Mouse (Mus musculus) kidney, adult 11 months (tissue): ENCODE data around the gene Ndrg3.
A peak's percentile ranks its signal among the peaks of the same experiment; 100 is the strongest.
"Not testable (repeated sequence)": the region's sequence is repeated elsewhere in the genome, so short reads cannot be mapped to it uniquely, and the experiment has no call there.

ENCODE experiments used
- DNase-seq: peaks from one replicate; pipeline ENCODE4 v3.0.0; 2022

The Ndrg3 gene

GRCm38 (mm10) chr2:156996576-156996975 is 4.7 kb upstream of the Ndrg3 start:
- peak; percentile 53 for DNase-seq

GRCm38 (mm10) chr2:156990727-156991431 is 977 bp downstream of the Ndrg3 start:
- peak; percentile 29 for DNase-seq

GRCm38 (mm10) chr2:156987316-156987715 is 4.5 kb downstream of the Ndrg3 start:
- no peak for DNase-seq

- DNase-seq: no peak
Observed at GRCm38 (mm10) chr2:156982864-156983263, 9.0 kb downstream of the Ndrg3 start.

GRCm38 (mm10) chr2:156981291-156981690 is 10.6 kb downstream of the Ndrg3 start:
- DNase-seq: no peak

GRCm38 (mm10) chr2:156980059-156980458 is 11.8 kb downstream of the Ndrg3 start:
- no peak for DNase-seq

- no peak for DNase-seq
Observed at GRCm38 (mm10) chr2:156976711-156977110, 15.1 kb downstream of the Ndrg3 start.

GRCm38 (mm10) chr2:156974967-156975366 is 16.9 kb downstream of the Ndrg3 start:
- DNase-seq: no peak

GRCm38 (mm10) chr2:156973316-156974100 is 18.3 kb downstream of the Ndrg3 start:
- no peak for DNase-seq

- DNase-seq: no peak
Observed at GRCm38 (mm10) chr2:156970253-156970652, 21.6 kb downstream of the Ndrg3 start.

- DNase-seq: no peak
Observed at GRCm38 (mm10) chr2:156968501-156968900, 23.4 kb downstream of the Ndrg3 start.

- DNase-seq: no peak
Observed at GRCm38 (mm10) chr2:156967388-156967787, 24.5 kb downstream of the Ndrg3 start.

- DNase-seq: no peak
Observed at GRCm38 (mm10) chr2:156963891-156964290, 28.0 kb downstream of the Ndrg3 start.

GRCm38 (mm10) chr2:156958496-156959252 is 33.2 kb downstream of the Ndrg3 start:
- DNase-seq: no peak

GRCm38 (mm10) chr2:156957035-156957434 is 34.8 kb downstream of the Ndrg3 start:
- no peak for DNase-seq

GRCm38 (mm10) chr2:156956306-156956705 is 35.5 kb downstream of the Ndrg3 start:
- DNase-seq: no peak

- no peak for DNase-seq
Observed at GRCm38 (mm10) chr2:156954463-156954862, 37.4 kb downstream of the Ndrg3 start.

- peak; percentile 17 for DNase-seq
Observed at GRCm38 (mm10) chr2:156951301-156952094, 40.4 kb downstream of the Ndrg3 start.

GRCm38 (mm10) chr2:156950816-156951215 is 41.0 kb downstream of the Ndrg3 start:
- DNase-seq: no peak

- not testable (repeated sequence) for DNase-seq
Observed at GRCm38 (mm10) chr2:156941523-156941922, 50.3 kb downstream of the Ndrg3 start.

GRCm38 (mm10) chr2:156939926-156940325 is 51.9 kb downstream of the Ndrg3 start:
- DNase-seq: not testable (repeated sequence)

GRCm38 (mm10) chr2:156937795-156938194 is 54.1 kb downstream of the Ndrg3 start:
- DNase-seq: no peak

- DNase-seq: no peak
Observed at GRCm38 (mm10) chr2:156935005-156935404, 56.9 kb downstream of the Ndrg3 start.
